Mouse (Mus musculus) embryo, embryonic 11 days (tissue): ENCODE data around the gene Ctdsp1.

Experiments
- DNase-seq: peaks from one replicate; pipeline ENCODE4 v3.0.0-alpha.2; 2015

The Ctdsp1 gene

GRCm38 (mm10) chr1:74397919-74398451 lies 6.7 kb downstream of the Ctdsp1 start:
- peak; percentile 66 for DNase-seq

- DNase-seq = no peak
Measured at GRCm38 (mm10) chr1:74400531-74400930, 9.2 kb downstream of the Ctdsp1 start.

- DNase-seq = no peak
Measured at GRCm38 (mm10) chr1:74401015-74401702, 9.8 kb downstream of the Ctdsp1 start.

GRCm38 (mm10) chr1:74404206-74404605 lies 12.9 kb downstream of the Ctdsp1 start:
- no peak for DNase-seq

GRCm38 (mm10) chr1:74408589-74409504 lies 17.5 kb downstream of the Ctdsp1 start, which contains the start of gene Vil1:
Vil1 (plus strand) TSS chr1:74409376.
- DNase-seq = no peak

- no peak for DNase-seq
Measured at GRCm38 (mm10) chr1:74411753-74412325, 20.5 kb downstream of the Ctdsp1 start.

GRCm38 (mm10) chr1:74412711-74413110 lies 21.4 kb downstream of the Ctdsp1 start:
- DNase-seq = no peak

- DNase-seq = peak; percentile 42
Measured at GRCm38 (mm10) chr1:74415143-74415542, 23.8 kb downstream of the Ctdsp1 start.

GRCm38 (mm10) chr1:74418747-74419439 lies 27.6 kb downstream of the Ctdsp1 start:
- DNase-seq = no peak

- DNase-seq = no peak
Measured at GRCm38 (mm10) chr1:74419440-74419794, 28.1 kb downstream of the Ctdsp1 start.

- peak; percentile 34 for DNase-seq
Measured at GRCm38 (mm10) chr1:74423147-74423546, 31.8 kb downstream of the Ctdsp1 start.

GRCm38 (mm10) chr1:74425845-74426244 lies 34.5 kb downstream of the Ctdsp1 start:
- no peak for DNase-seq

GRCm38 (mm10) chr1:74433220-74433619 lies 41.9 kb downstream of the Ctdsp1 start:
- no peak for DNase-seq

GRCm38 (mm10) chr1:74434596-74434995 lies 43.3 kb downstream of the Ctdsp1 start:
- DNase-seq = no peak

GRCm38 (mm10) chr1:74435563-74435962 lies 44.3 kb downstream of the Ctdsp1 start:
- no peak for DNase-seq

GRCm38 (mm10) chr1:74437702-74438427 lies 46.6 kb downstream of the Ctdsp1 start:
- no peak for DNase-seq

- DNase-seq = no peak
Measured at GRCm38 (mm10) chr1:74439166-74439876, 48.0 kb downstream of the Ctdsp1 start.

- no peak for DNase-seq
Measured at GRCm38 (mm10) chr1:74444538-74444937, 53.2 kb downstream of the Ctdsp1 start.
